In the genomic region with DNA sequence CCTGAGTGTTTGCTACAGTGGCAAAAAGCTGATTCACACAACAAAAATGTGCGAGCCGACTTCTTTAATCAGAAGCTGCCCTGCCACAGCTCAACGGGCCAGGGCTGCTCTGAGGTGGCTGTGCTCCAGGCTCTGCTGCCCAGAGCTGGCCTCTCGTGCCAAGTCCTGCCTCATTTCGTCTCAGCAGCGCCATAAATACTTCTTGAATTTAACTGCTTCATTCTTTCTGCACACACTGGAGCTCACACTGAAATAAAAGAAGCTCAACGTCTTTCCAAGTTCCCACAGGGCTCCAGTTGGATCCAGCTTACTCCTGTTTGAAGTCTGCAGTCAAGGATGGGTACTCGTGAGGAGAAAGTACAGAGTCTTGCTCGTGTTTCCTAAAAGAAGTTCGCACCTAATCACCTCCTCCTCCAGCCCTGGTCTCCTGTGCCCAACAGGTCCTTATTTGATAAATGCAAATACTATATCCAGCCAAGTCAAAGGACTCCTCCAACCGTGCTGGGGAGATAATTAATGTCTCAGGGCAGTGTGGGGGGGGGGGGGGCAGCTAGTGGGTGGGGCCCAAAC, we compare ENCODE assay signal across 8 mouse cellular contexts.
A peak's percentile ranks its signal among the peaks of the same experiment; 100 is the strongest.
DNase-seq lines count a peak whose midpoint lies in the region; ATAC-seq lines count a peak whose summit lies in the region.

No protein-coding gene starts in this region.

- H3K4me2 ChIP-seq in hindbrain, embryonic 15.5 days = peak overlapping the region; percentile 11; the same call in 1 of the 2 replicates
- H3K4me2 ChIP-seq in stomach, embryonic 15.5 days = 0 out of 2 replicates have a peak overlapping the region, but pooled peaks have one; percentile 10

- no peaks in the 10 kb centered on the region for H3K9me3 ChIP-seq in hindbrain, embryonic 15.5 days
- no peaks in the 10 kb centered on the region for H3K9me3 ChIP-seq in stomach, embryonic 15.5 days

- 0 out of 2 replicates have a peak, but pooled peaks cover 3% of the 10 kb centered on the region for H3K27me3 ChIP-seq in hindbrain, embryonic 15.5 days
- H3K27me3 ChIP-seq in stomach, embryonic 15.5 days (replicated peaks) = no peaks in the 10 kb centered on the region

- H3K27ac ChIP-seq in hindbrain, embryonic 15.5 days (replicated peaks) = peak overlapping the region; percentile 76
- peak overlapping the region; percentile 93 for H3K27ac ChIP-seq in stomach, embryonic 15.5 days

- peak; percentile 73 for ATAC-seq in hindbrain, embryonic 15.5 days (ENCODE audit: low FRiP score, low read depth)
- ATAC-seq in stomach, embryonic 15.5 days (ENCODE audit: insufficient read depth, low FRiP score, low read depth) = peak; percentile 32; the same call in 1 of the 2 replicates

- DNase-seq in adipocyte (ENCODE audit: low spot score) = peak; percentile 88
- DNase-seq in cerebellum, adult 9-10 months = peak; percentile 81
- peak; percentile 35 to 69 for DNase-seq in frontal cortex, postnatal 36 days (ENCODE audit: low spot score in 2 of 2)
- peak; percentile 31 to 41 for DNase-seq in left cerebral cortex, adult 18-20 months (ENCODE audit: low spot score in 2 of 2)
- DNase-seq in lung, postnatal 4 days = peak; percentile 71 to 87
- no peak for DNase-seq in spleen, postnatal 36 days (ENCODE audit: low spot score in 2 of 2)

- H3K4me1 ChIP-seq in hindbrain, embryonic 15.5 days (replicated peaks) = peaks cover 26% of the 10 kb centered on the region
- peaks cover 26% of the 10 kb centered on the region for H3K4me1 ChIP-seq in stomach, embryonic 15.5 days

- no peak overlapping the region for H3K4me3 ChIP-seq in hindbrain, embryonic 15.5 days
- no peak overlapping the region for H3K4me3 ChIP-seq in stomach, embryonic 15.5 days (replicated peaks)

- no peak overlapping the region for H3K9ac ChIP-seq in hindbrain, embryonic 15.5 days
- H3K9ac ChIP-seq in stomach, embryonic 15.5 days = no peak overlapping the region

- WGBS in hindbrain, embryonic 15.5 days = 21% methylated on average over 11 of the region's 11 CpGs
- 26% methylated on average over 11 of the region's 11 CpGs for WGBS in stomach, embryonic 15.5 days

- no peaks in the 10 kb centered on the region for H3K36me3 ChIP-seq in hindbrain, embryonic 15.5 days
- H3K36me3 ChIP-seq in stomach, embryonic 15.5 days = no peaks in the 10 kb centered on the region

Comparison
In these comparisons a context has a peak if more than half of its experiments do, and no peak if none do; other contexts are left out.
1. DNase-seq: peak in adipocyte (single experiment), cerebellum, adult 9-10 months (single experiment), frontal cortex, postnatal 36 days (2 of 2), left cerebral cortex, adult 18-20 months (2 of 2) and lung, postnatal 4 days (2 of 2); none in spleen, postnatal 36 days (0 of 2).